Mouse (Mus musculus) E14TG2a.4 (cell line): ENCODE data around the gene Tas2r144.

Source experiments
- CTCF ChIP-seq: conservative IDR thresholded peaks from 2 replicates; pipeline ENCODE4 v1.5.1; 2014; ENCODE audit warnings: low read length
- NANOG ChIP-seq: IDR thresholded peaks from 2 replicates; pipeline ENCODE4 v1.6.1; 2014; ENCODE audit warnings: borderline replicate concordance, low read length, mixed read lengths

GRCm38 (mm10) chr6:42231191-42231590 is 16.1 kb downstream of the Tas2r144 start:
- TF ChIP-seq CTCF (no peak), NANOG (no peak)
